Mouse (Mus musculus) embryonic fibroblast, embryonic 13.5 days (primary cell): ENCODE measurements at regions not wholly inside any gene's neighbourhood (a gene's known extent, or its start where the extent isn't known, plus 50 kb on each side); places are given as distances from the start of the nearest gene placed in this dataset.

Experiments
- CTCF ChIP-seq: IDR thresholded peaks from 2 replicates; pipeline ENCODE4 v1.5.1; 2011; ENCODE audit warnings: mild to moderate bottlenecking, control low read depth, low read length, moderate library complexity, borderline replicate concordance; ENCODE audit not compliant: insufficient read depth
- POLR2A ChIP-seq: IDR thresholded peaks from 2 replicates; pipeline ENCODE4 v1.6.1; 2011; ENCODE audit warnings: low read depth, mild to moderate bottlenecking, control low read depth, low read length, moderate library complexity

- TF ChIP-seq CTCF = no peak
- TF ChIP-seq POLR2A = no peak
These were observed 255.5 kb downstream of the Sox4 start for GRCm38 (mm10) chr13:28697796-28698678.
